ENCODE assay signal across 8 mouse cellular contexts in the genomic region with DNA sequence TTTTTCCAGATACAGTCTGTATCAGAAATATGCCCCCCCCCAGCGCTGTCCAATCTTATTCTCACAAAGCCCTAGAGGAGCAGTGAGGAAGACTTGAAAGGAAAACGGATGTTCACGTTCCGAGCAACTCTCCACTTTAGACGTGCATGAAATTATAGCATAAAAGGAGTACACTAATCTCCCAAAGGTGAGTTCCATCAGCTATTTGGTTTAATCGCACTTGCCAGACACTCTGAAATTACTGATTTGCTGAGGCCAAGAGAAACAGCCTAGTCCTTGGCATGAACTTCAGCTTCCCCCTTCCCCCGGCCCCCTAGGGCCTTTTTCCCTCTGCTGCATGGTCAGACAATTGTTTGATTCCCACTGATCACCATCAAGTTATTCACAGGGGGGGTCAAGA. TPM values are rescaled to one million over a fixed set of nuclear protein-coding genes. Genes with fewer than 3 reads are reported as not detected.
DNase-seq lines count a peak whose midpoint lies in the region; ATAC-seq and TF ChIP-seq lines count a peak whose summit lies in the region.

No protein-coding gene starts in this region.

- no peak for TF ChIP-seq POLR2A in cortical plate, adult 2 months (IDR thresholded peaks at IDR 0.05; ENCODE audit: extremely low read depth, insufficient read depth, low read length)

- H3K4me2 ChIP-seq in intestine, embryonic 15.5 days (replicated peaks), result peak overlapping the region; percentile 80
- H3K4me2 ChIP-seq in neural tube, embryonic 11.5 days (ENCODE audit: low read depth), result peak overlapping the region; percentile 99

- peaks cover 13% of the 10 kb centered on the region for H3K4me1 ChIP-seq in cortical plate, adult 2 months (ENCODE audit: control insufficient read depth, insufficient read depth, low read length)
- H3K4me1 ChIP-seq in intestine, embryonic 15.5 days (replicated peaks), result peaks cover 29% of the 10 kb centered on the region
- peaks cover 23% of the 10 kb centered on the region for H3K4me1 ChIP-seq in neural tube, embryonic 11.5 days (ENCODE audit: control insufficient read depth, insufficient read depth, low read length)

- H3K9me3 ChIP-seq in intestine, embryonic 15.5 days, result no peaks in the 10 kb centered on the region
- no peaks in the 10 kb centered on the region for H3K9me3 ChIP-seq in neural tube, embryonic 11.5 days (ENCODE audit: control insufficient read depth, low read length)

- no peak for TF ChIP-seq CTCF in layer of hippocampus, adult 2 months (conservative IDR thresholded peaks at IDR 0.05)
- TF ChIP-seq CTCF in cortical plate, adult 2 months (IDR thresholded peaks at IDR 0.05; ENCODE audit: extremely low read depth, insufficient read depth, low read length), result no peak

- WGBS in intestine, embryonic 15.5 days, result 5% methylated on average over 7 of the region's 7 CpGs
- WGBS in neural tube, embryonic 11.5 days, result 12% methylated on average over 7 of the region's 7 CpGs

- no peaks in the 10 kb centered on the region for H3K36me3 ChIP-seq in intestine, embryonic 15.5 days
- no peaks in the 10 kb centered on the region for H3K36me3 ChIP-seq in neural tube, embryonic 11.5 days (ENCODE audit: control insufficient read depth, insufficient read depth, low read length)

- H3K27me3 ChIP-seq in intestine, embryonic 15.5 days (replicated peaks), result no peaks in the 10 kb centered on the region
- no peaks in the 10 kb centered on the region for H3K27me3 ChIP-seq in neural tube, embryonic 11.5 days (ENCODE audit: control insufficient read depth, insufficient read depth, low read length)

- H3K9ac ChIP-seq in intestine, embryonic 15.5 days, result peak overlapping the region; percentile 85
- H3K9ac ChIP-seq in neural tube, embryonic 11.5 days (ENCODE audit: low read length), result peak overlapping the region; percentile 96

- H3K27ac ChIP-seq in layer of hippocampus, adult 2 months, result peak overlapping the region; percentile 83; the same call in 1 of the 2 replicates
- H3K27ac ChIP-seq in cortical plate, adult 2 months (ENCODE audit: insufficient read depth, low read length), result no peak overlapping the region
- H3K27ac ChIP-seq in intestine, embryonic 15.5 days, result no peak overlapping the region
- no peak overlapping the region for H3K27ac ChIP-seq in neural tube, embryonic 11.5 days (ENCODE audit: low read depth, low read length)

- ATAC-seq in intestine, embryonic 15.5 days, result no peak
- no peak for ATAC-seq in neural tube, embryonic 11.5 days (ENCODE audit: insufficient read depth, low FRiP score, low TSS enrichment)
- ATAC-seq in frontal cortex, adult (ENCODE audit: low TSS enrichment), result no peak

- peak overlapping the region; percentile 78 for H3K4me3 ChIP-seq in layer of hippocampus, adult 2 months
- peak overlapping the region; percentile 92 for H3K4me3 ChIP-seq in cortical plate, adult 2 months (ENCODE audit: insufficient read depth, low read length)
- H3K4me3 ChIP-seq in intestine, embryonic 15.5 days (replicated peaks), result peak overlapping the region; percentile 71
- peak overlapping the region; percentile 99 for H3K4me3 ChIP-seq in neural tube, embryonic 11.5 days (ENCODE audit: low read depth, low read length)

- no peak for DNase-seq in layer of hippocampus, adult 2 months (ENCODE audit: low spot score in 2 of 2)
- DNase-seq in layer of hippocampus, adult 8-10 months (ENCODE audit: low spot score in 2 of 2), result no peak
- no peak for DNase-seq in neural tube, embryonic 11.5 days (ENCODE audit: low spot score)
- DNase-seq in embryo, embryonic 10.5 days (ENCODE audit: low spot score), result no peak
- DNase-seq in right cerebral cortex, postnatal 25 days, result no peak

RNA-seq across cellular contexts. Expression of a gene that starts 55.4 kb away (rescaled TPM):
- total RNA-seq in layer of hippocampus, adult 2 months (2021), result 100 to 1,000 TPM; 163 to 168 TPM
- 100 to 1,000 TPM; 150 to 185 (median 163) TPM for total RNA-seq in layer of hippocampus, adult 8-10 months (2022)
- polyA plus RNA-seq in cortical plate, adult 2 months (2012; rRNA removed), result 96.0 and 107 TPM in 2 replicates
- polyA plus RNA-seq in intestine, embryonic 15.5 days (2015; fragmentation: Nextera tagmentation; extraction: Ambion mirVana), result 22.6 and 25.5 TPM in 2 replicates
- polyA plus RNA-seq in neural tube, embryonic 11.5 days (2014; fragmentation: Nextera tagmentation; extraction: Ambion mirVana), result 38.8 and 38.9 TPM in 2 replicates

RNA-seq across cellular contexts. Expression of a gene that starts 56.2 kb away (rescaled TPM):
- not detected for total RNA-seq in layer of hippocampus, adult 2 months (2021)
- total RNA-seq in layer of hippocampus, adult 8-10 months (2022), result not detected
- polyA plus RNA-seq in cortical plate, adult 2 months (2012; rRNA removed), result not detected in 2 replicates
- polyA plus RNA-seq in intestine, embryonic 15.5 days (2015; fragmentation: Nextera tagmentation; extraction: Ambion mirVana), result not detected in 2 replicates
- polyA plus RNA-seq in neural tube, embryonic 11.5 days (2014; fragmentation: Nextera tagmentation; extraction: Ambion mirVana), result not detected in 2 replicates
